Mouse (Mus musculus): ENCODE measurements around the gene Mpzl1.

DNA sequence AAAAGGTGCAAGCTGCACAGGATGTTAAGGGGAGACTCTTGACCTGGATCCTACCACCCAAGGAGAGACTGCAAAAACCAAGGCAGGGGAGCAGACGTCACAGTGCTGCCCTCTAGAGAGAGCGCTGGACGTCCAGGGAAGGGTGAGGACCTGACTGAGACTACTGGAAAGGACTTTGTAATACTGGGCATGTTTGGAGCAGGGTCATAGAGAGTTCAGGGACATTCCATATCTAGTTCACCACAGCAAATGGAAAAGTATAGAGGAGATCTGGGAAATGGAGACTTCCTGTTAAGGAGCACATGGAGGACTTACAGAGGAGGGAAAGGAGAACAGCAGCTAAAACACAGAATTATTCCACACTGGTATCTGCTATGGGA is 45.3 kb upstream of the Mpzl1 start:
- TF ChIP-seq CTCF (IDR thresholded peaks at IDR 0.05; ENCODE audit: extremely low read depth, insufficient read depth, low read length) = no peak
- no peak for TF ChIP-seq POLR2A (IDR thresholded peaks at IDR 0.05; ENCODE audit: extremely low read depth, insufficient read depth, low read length)
